Mouse (Mus musculus): ENCODE data around the gene Cbx2.

DNA sequence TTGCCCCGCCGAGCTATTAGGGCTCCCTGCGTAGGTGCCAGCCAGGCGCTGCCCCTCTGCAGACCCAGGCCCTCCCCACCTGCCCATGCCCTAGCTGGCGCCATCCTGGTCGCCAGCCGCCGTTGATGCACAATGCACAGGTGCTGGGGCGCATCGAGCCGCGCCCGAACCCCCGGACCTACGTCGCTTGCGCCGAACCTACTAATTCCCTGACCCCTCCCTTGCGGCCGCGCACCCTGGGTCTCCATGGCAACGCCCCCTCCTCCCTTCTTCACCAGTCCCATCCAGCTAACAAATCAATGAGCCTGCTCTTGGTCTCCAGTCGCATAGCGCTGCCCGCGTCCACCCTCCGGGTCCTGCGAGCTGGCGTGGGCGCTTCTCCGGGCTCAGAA lies 18.6 kb downstream of the Cbx2 start:
- TF ChIP-seq POLR2A (IDR thresholded peaks at IDR 0.05; ENCODE audit: insufficient read depth, low read length): no peak
- TF ChIP-seq CTCF (IDR thresholded peaks at IDR 0.05; ENCODE audit: low read depth, low read length): no peak
